Mouse (Mus musculus): ENCODE results near the gene Zfp219. TPM values are rescaled to one million over a fixed set of nuclear protein-coding genes. Genes with fewer than 3 reads are reported as not detected.
A peak's percentile ranks its signal among the peaks of the same experiment; 100 is the strongest.

The Zfp219 gene
- polyA plus RNA-seq, 1 experiment from 2014 or later = 31.1 TPM

DNA sequence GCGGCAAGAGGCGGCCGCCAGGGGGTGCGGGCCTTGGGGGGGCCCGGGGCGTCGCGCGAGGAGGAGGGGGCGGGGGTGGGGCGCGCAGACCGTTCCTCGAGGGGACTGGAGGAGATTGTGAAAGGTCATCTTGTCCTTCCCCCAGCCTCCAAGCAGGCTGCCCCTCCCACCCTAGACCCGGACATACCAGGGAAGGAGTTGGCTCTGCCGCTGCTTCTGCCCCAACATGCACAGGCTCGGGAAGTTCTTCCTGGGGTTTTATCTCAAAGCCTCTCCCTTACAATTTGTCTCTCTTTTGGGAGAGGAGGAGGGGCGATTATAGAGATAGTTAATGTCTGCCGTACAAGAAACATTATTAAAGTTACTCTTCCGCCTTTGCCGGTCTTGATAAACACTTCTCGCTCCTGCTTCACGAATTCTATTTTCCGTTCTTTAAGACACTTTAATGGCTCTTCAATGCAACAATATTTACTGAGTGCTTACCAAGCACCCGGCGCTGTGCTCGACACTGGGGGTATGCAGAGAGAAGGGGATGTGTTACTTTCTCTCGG lies 5.7 kb downstream of the Zfp219 start:
- Histone ChIP-seq H3K4me3 (peak overlapping the region; percentile 82), H3K9me3 (no peaks in the 10 kb centered on the region), H3K36me3 (no peaks in the 10 kb centered on the region), H3K27ac (peak overlapping the region; percentile 97), H3K4me1 (peaks cover 69% of the 10 kb centered on the region), H3K27me3 (ENCODE audit: insufficient read depth, poor library complexity, severe bottlenecking) (no peaks in the 10 kb centered on the region)
- peak; percentile 93 for DNase-seq (ENCODE audit: low spot score)
- under 1% methylated on average over 25 of the region's 28 CpGs for WGBS

DNA sequence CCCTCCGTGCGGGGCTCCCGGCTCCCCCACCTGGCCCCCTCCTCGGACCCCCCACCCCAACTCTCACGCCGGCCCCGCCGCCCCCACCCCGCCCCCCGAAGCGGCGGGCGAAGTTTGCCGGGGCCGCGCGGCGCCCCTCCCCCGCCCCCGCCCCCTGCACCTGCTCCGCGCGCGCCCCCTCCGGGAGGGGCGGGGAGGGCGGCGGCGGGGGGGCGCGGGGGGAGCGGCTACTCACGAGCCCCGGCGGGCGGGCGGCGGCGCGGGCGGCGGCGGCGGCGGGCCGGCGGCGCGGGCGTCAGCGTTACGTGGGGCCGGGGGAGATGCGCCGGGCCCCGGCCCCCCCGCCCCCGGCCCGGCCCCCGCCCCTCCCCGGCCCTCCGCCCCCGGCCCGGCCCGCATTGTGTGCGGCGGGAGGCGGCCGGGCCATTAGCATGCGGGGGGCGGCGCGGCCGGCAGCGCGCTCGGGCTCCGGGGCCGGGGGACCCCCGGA lies 6.2 kb downstream of the Zfp219 start:
- no peak for DNase-seq (ENCODE audit: low spot score)
- H3K27me3 ChIP-seq (ENCODE audit: insufficient read depth, poor library complexity, severe bottlenecking) = no peaks in the 10 kb centered on the region
- H3K4me3 ChIP-seq = peak overlapping the region; percentile 82
- WGBS = 2% methylated on average over 30 of the region's 80 CpGs
- H3K9me3 ChIP-seq = no peaks in the 10 kb centered on the region
- H3K4me1 ChIP-seq = peaks cover 74% of the 10 kb centered on the region
- H3K36me3 ChIP-seq = peaks cover 3% of the 10 kb centered on the region
- peak overlapping the region; percentile 97 for H3K27ac ChIP-seq

DNA sequence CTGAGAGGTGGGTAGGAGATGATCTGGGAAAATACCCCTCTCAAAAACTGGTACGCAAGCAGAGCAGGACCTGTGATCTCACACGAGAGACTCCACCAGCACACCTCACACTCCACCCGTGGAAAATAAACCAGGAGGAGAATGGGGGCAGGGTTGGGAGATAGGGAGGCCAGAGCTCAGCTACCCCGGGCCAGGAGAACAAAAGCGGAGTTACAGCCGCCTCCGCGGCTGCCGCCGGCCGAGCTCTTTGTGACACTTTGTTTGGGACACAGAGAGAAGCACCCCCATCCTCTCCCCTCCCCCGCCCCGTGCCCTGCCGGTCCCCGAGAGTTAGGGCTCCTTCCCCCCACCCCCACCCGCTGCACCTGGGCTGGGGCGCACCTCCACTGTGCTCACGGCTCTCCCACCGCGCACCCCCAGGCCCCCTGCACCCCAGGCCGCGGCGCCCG lies 6.7 kb downstream of the Zfp219 start:
- no peak for DNase-seq (ENCODE audit: low spot score)
- 8% methylated on average over 18 of the region's 24 CpGs for WGBS
- Histone ChIP-seq H3K4me3 (peak overlapping the region; percentile 82), H3K9me3 (no peaks in the 10 kb centered on the region), H3K4me1 (peaks cover 74% of the 10 kb centered on the region), H3K27me3 (ENCODE audit: insufficient read depth, poor library complexity, severe bottlenecking) (no peaks in the 10 kb centered on the region), H3K36me3 (peaks cover 8% of the 10 kb centered on the region), H3K27ac (peak overlapping the region; percentile 97)

DNA sequence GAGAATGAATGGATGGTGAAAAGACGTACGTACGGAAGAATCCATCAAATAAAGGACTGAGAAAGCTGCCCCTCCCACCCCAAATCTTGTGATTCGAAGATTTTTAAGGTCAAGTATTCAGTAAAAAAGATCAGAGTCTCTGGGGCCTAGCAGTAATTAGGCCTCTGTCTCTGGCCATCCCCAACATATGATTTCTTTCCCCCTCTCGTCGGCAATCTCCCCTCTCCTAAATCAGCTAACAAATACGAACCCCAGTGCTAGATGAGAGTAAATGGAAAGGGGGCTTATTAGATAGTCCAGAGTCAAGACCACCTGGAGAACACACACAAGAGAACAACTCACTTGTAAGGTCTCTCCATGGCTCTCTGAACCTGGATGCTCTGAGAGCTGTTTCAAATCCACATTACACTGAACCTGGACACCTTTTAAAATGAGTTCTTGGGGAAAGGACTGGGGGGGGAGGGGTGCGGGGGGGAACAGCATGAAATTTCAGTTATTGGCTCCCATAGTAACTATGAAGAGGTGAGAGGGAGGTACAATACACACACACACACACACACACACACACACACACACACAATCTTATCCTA lies 7.4 kb downstream of the Zfp219 start:
- Histone ChIP-seq H3K4me1 (peaks cover 75% of the 10 kb centered on the region), H3K27ac (peak overlapping the region; percentile 97), H3K36me3 (peaks cover 15% of the 10 kb centered on the region), H3K4me3 (peak overlapping the region; percentile 82), H3K9me3 (no peaks in the 10 kb centered on the region), H3K27me3 (ENCODE audit: insufficient read depth, poor library complexity, severe bottlenecking) (no peaks in the 10 kb centered on the region)
- DNase-seq (ENCODE audit: low spot score) = no peak
- 71% methylated on average over 8 of the region's 8 CpGs for WGBS

DNA sequence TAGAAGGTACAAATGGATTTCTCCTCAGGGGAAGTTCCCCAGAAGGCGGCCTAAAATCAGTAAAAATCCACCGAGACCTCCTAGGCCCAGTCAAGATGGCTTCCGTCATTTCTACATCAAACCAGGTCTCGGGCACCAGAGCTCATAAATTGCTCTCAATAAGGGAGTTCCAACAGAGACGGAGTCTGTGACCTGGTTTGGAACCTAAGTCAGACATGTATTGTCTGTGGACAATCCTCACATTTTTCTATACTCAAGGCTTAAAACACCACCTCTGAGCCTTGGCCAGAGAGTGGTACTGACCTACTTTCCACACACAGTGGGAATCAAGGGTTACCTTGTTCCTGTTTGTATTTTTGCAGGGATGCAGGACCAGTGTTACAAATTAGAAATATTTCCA lies 8.0 kb downstream of the Zfp219 start:
- no peak for DNase-seq (ENCODE audit: low spot score)
- WGBS = 91% methylated on average over 5 of the region's 5 CpGs
- Histone ChIP-seq H3K4me3 (no peak overlapping the region), H3K27me3 (ENCODE audit: insufficient read depth, poor library complexity, severe bottlenecking) (no peaks in the 10 kb centered on the region), H3K4me1 (peaks cover 72% of the 10 kb centered on the region), H3K9me3 (no peaks in the 10 kb centered on the region), H3K27ac (no peak overlapping the region), H3K36me3 (peaks cover 17% of the 10 kb centered on the region)

DNA sequence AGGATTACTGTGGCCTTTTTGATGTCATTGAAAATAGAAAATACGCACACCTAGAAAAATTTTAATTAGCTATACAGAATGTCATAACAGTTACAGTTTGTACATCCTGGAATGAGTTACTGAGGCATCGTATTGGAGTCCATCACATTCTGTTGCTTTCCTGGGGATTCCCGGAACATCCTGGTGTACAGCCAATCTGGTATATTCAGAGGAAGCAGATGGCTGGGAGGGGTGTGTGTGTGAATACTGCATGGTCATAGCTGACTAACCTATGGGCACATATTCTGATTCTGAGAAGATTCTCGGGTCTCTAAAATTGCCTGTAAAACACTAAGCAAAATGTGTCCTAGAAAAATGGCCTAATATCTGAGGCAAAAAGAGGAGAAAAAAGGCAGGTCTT lies 8.4 kb downstream of the Zfp219 start:
- H3K27me3 ChIP-seq (ENCODE audit: insufficient read depth, poor library complexity, severe bottlenecking) = no peaks in the 10 kb centered on the region
- no peak overlapping the region for H3K4me3 ChIP-seq
- peaks cover 69% of the 10 kb centered on the region for H3K4me1 ChIP-seq
- 77% methylated on average over 4 of the region's 4 CpGs for WGBS
- no peak overlapping the region for H3K27ac ChIP-seq
- DNase-seq (ENCODE audit: low spot score) = no peak
- H3K9me3 ChIP-seq = no peaks in the 10 kb centered on the region
- peaks cover 22% of the 10 kb centered on the region for H3K36me3 ChIP-seq

DNA sequence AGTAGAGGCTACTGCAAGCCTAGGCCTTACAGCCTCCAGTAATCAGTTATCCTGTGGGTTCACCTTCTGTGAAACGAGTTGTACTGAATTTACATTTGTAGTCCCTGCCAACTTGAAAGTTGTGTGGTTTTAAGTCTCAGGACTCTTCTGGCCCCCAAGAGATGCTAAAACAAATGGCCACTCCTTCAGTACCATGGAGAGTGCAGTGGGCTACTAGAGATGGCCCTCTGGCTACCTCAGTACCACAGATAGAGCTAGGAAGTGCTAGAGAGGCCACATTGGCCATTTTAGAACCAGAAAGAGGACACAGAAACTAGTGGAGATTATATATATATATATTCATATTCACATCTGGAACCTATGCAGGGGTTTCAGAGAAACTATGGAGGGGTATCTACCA lies 8.8 kb downstream of the Zfp219 start:
- no peak for DNase-seq (ENCODE audit: low spot score)
- H3K9me3 ChIP-seq = no peaks in the 10 kb centered on the region
- 62% methylated on average over 1 of the region's 1 CpGs for WGBS

DNA sequence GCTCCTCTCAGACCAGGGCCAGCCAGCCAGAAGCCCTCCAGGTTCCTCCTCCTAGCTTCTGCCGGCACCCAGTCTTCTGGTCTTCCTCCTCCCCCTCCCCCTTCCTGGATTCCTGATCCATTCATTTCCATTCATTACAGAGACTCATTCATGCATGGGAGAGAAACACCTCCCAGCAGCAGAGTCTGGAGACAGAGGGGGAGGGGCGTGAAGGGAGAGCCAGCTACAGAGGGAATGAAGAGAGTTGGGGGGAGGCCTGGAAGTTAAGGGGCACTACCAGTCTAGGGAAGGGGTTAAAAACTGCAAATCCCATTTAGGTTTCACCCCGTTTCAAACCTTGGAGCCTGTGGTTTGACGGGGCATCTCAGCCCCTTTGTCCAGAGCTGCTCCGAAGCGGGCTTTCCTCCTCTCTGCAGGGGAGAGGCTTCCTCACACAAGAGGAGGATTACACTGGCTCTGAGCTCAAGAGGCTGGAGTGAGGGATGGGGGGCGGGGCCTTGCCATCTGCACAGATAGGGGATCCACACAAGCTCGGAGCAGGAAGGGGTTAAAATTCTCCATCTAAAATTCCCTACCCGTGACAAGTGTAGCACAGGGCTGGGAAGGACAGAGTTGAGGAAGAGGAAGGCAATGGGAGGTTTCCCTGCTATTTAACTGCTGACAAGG lies 10.0 kb downstream of the Zfp219 start:
- H3K27ac ChIP-seq = peak overlapping the region; percentile 82
- H3K4me1 ChIP-seq = peaks cover 69% of the 10 kb centered on the region
- DNase-seq (ENCODE audit: low spot score) = no peak
- H3K9me3 ChIP-seq = no peaks in the 10 kb centered on the region
- peak overlapping the region; percentile 53 for H3K4me3 ChIP-seq
- WGBS = under 1% methylated on average over 9 of the region's 9 CpGs
- no peaks in the 10 kb centered on the region for H3K27me3 ChIP-seq (ENCODE audit: insufficient read depth, poor library complexity, severe bottlenecking)
- peaks cover 37% of the 10 kb centered on the region for H3K36me3 ChIP-seq

More for the DNA sequence above, 8.8 kb downstream of the Zfp219 start:
- peaks cover 69% of the 10 kb centered on the region for H3K4me1 ChIP-seq
- peaks cover 26% of the 10 kb centered on the region for H3K36me3 ChIP-seq
- H3K4me3 ChIP-seq = no peak overlapping the region
- no peak overlapping the region for H3K27ac ChIP-seq
- no peaks in the 10 kb centered on the region for H3K27me3 ChIP-seq (ENCODE audit: insufficient read depth, poor library complexity, severe bottlenecking)

DNA sequence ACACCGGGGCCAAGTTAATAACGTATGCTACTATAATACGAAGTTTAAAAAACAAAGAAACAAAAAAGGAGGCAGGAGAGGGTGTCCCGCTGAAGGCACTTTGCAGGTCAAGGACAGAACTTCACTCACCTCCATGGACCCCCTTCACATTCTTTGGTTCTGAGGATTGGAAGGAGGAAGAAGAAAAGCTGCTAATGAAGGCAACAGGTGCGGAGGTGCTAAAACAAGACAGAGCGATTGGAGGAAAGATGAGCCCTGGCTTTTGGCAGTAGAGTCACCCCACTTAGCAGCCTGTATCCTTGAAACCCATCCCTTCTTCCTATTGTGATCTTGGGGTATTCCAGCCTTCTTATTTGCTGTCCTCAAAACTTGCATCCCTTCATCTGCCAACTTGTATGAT lies 10.7 kb downstream of the Zfp219 start:
- DNase-seq (ENCODE audit: low spot score) = no peak
- WGBS = 51% methylated on average over 6 of the region's 6 CpGs
- Histone ChIP-seq H3K4me3 (peak overlapping the region; percentile 53), H3K27ac (peak overlapping the region; percentile 82), H3K36me3 (peaks cover 44% of the 10 kb centered on the region), H3K27me3 (ENCODE audit: insufficient read depth, poor library complexity, severe bottlenecking) (no peaks in the 10 kb centered on the region), H3K9me3 (no peaks in the 10 kb centered on the region), H3K4me1 (peaks cover 72% of the 10 kb centered on the region)

DNA sequence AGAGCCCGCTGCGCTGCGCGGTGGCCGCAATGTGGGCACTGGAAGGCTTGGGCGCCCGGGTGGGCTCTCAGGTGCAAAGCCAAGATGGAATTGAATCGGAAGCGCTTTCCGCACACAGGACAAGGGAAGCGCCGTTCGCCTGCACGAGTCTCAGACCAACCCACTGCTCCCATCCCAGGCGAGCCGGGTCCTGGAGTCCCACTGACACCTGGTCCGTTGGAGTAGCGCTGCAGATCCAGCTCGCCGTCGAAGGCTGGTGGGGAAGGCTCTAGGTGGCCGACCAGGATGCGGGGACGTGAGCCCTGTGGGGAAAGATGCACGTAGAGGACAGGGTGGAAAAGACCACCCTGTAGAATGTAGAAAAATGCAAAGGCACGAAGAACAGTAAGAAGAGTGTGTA lies 11.2 kb downstream of the Zfp219 start:
- Histone ChIP-seq H3K4me3 (peak overlapping the region; percentile 28; the same call in 1 of the 2 replicates), H3K9me3 (no peaks in the 10 kb centered on the region), H3K27ac (peak overlapping the region; percentile 47; the same call in 1 of the 2 replicates), H3K27me3 (ENCODE audit: insufficient read depth, poor library complexity, severe bottlenecking) (no peaks in the 10 kb centered on the region), H3K4me1 (peaks cover 77% of the 10 kb centered on the region), H3K36me3 (peaks cover 49% of the 10 kb centered on the region)
- WGBS = 49% methylated on average over 26 of the region's 26 CpGs
- no peak for DNase-seq (ENCODE audit: low spot score)

DNA sequence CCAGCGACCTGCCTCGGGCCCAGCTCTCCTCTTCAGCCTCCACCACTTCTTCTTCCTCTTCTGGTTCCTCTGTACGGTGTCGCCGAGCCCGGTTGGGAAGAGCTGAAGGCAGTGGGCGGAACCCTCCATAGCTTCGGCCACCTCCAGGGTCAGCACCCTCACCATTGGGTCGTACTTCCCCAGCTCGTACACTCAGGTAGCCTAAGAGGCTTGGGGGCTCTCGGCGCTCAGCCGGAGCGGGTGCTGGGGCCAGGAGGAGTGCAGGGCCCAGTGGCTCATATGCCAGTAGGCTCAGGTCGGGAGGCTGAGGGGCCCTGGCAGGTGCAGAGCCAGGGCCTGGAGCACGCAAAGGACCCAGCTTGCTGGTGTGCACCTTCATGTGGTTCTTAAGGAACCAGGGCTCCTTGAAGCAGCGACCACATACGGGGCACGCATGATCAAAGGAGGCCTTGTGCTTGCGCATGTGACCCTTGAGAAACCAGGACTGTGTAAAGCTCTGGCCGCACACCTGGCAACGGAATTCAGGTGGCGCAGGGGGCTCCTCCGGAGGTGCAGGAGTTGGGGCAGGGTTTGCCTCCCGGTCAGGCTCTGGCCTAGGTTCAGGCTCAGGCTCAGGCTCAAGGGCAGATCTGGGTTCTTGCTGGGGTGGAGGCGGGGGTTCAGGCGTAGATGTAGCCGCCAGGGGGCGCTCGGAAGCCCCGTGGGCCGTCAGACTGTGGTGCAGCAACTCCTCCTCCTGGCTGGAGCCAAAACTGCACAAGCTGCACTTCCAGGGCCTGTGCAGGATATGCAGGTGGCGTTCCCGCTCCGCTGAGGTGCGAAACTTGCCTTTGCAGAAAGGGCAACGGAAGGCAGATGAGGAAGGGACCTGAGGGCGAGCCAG lies 12.0 kb downstream of the Zfp219 start:
- DNase-seq (ENCODE audit: low spot score) = peak; percentile 91
- Histone ChIP-seq H3K9me3 (no peaks in the 10 kb centered on the region), H3K36me3 (peaks cover 56% of the 10 kb centered on the region), H3K27me3 (ENCODE audit: insufficient read depth, poor library complexity, severe bottlenecking) (no peaks in the 10 kb centered on the region), H3K27ac (peak overlapping the region; percentile 47; the same call in 1 of the 2 replicates), H3K4me3 (peak overlapping the region; percentile 28; the same call in 1 of the 2 replicates), H3K4me1 (peaks cover 85% of the 10 kb centered on the region)
- WGBS = 54% methylated on average over 38 of the region's 38 CpGs

DNA sequence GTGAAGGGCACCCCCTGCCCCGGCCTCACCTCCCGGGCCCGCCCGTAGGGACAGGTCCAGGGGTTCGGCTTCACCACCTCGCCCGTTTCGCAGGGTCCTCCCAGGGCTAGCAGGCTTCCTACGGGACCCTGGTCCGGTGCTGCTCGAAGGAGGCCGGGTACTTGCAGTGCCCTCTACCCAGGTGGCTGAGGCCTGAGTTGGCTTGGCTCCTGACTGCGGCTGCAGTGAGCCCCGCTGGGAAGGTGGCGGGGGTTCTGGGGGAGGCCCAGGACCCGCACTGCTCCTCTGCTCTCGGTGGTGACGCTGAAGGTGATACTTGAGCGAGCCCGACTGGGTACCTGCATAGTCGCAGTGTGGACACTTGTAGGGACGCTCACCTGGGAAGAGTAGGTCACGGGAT lies 13.8 kb downstream of the Zfp219 start:
- no peak for DNase-seq (ENCODE audit: low spot score)
- H3K36me3 ChIP-seq = peaks cover 74% of the 10 kb centered on the region
- H3K9me3 ChIP-seq = no peaks in the 10 kb centered on the region
- H3K27me3 ChIP-seq (ENCODE audit: insufficient read depth, poor library complexity, severe bottlenecking) = no peaks in the 10 kb centered on the region
- H3K4me1 ChIP-seq = peaks cover 75% of the 10 kb centered on the region
- 94% methylated on average over 23 of the region's 23 CpGs for WGBS
- peak overlapping the region; percentile 69 for H3K27ac ChIP-seq
- H3K4me3 ChIP-seq = no peak overlapping the region

All from heart, embryonic 10.5 days (tissue).